18 mouse cellular contexts compared by ENCODE assay signal in the genomic region with DNA sequence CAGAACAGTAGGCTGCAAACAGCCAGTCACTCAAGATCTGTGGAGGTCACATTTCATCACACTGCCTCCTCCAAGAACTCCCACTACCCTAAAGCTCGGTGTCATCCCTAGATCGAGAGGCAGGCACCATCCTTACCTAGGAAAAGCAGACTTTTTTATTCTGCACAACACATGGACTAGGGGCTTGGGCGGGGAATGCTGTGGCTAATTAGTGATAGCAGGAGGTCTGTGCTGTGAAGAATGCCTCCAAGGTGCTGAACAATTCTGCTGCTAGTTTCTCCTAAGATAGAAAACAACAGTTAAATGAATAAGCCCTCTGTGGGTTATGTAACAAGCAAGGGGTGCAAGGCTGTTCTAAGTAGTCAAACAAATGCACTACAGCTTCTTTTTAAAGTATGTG.
DNase-seq lines count a peak whose midpoint lies in the region; ATAC-seq lines count a peak whose summit lies in the region.
"Had no signal": no experiment of that assay in that cellular context is flagged by ENCODE, and none has a peak within 500 bp of the region (broad histone marks: within the 10 kb centered on the region; RNA-seq: fewer than 3 reads in every experiment).

No protein-coding gene starts in this region.

- no peaks in the 10 kb centered on the region for H3K9me3 ChIP-seq in hindbrain, embryonic 13.5 days
- no peaks in the 10 kb centered on the region for H3K9me3 ChIP-seq in hindbrain, embryonic 11.5 days (ENCODE audit: control insufficient read depth, low read length)
- no peaks in the 10 kb centered on the region for H3K9me3 ChIP-seq in midbrain, embryonic 13.5 days
- no peaks in the 10 kb centered on the region for H3K9me3 ChIP-seq in midbrain, embryonic 16.5 days (replicated peaks; ENCODE audit: control insufficient read depth, low read length, poor library complexity, severe bottlenecking)
- H3K9me3 ChIP-seq in forebrain, embryonic 11.5 days (ENCODE audit: control insufficient read depth, low read length) = no peaks in the 10 kb centered on the region
- no peaks in the 10 kb centered on the region for H3K9me3 ChIP-seq in midbrain, embryonic 14.5 days (ENCODE audit: control insufficient read depth, low read length)
- H3K9me3 ChIP-seq: embryonic facial prominence, embryonic 13.5 days; heart, embryonic 13.5 days had no signal

- 16% methylated on average over 3 of the region's 3 CpGs for WGBS in hindbrain, embryonic 13.5 days
- whole genome bisulfite sequencing in hindbrain, embryonic 11.5 days = 12% methylated on average over 3 of the region's 3 CpGs
- 12% methylated on average over 3 of the region's 3 CpGs for WGBS in midbrain, embryonic 13.5 days
- WGBS in midbrain, embryonic 16.5 days = 16% methylated on average over 3 of the region's 3 CpGs
- WGBS in forebrain, embryonic 11.5 days = 14% methylated on average over 3 of the region's 3 CpGs
- 17% methylated on average over 3 of the region's 3 CpGs for WGBS in midbrain, embryonic 14.5 days

- ATAC-seq in hindbrain, embryonic 13.5 days (ENCODE audit: low FRiP score) = 0 out of 2 replicates have a peak, but pooled peaks have one; percentile 8
- ATAC-seq in hindbrain, embryonic 11.5 days (ENCODE audit: low FRiP score) = no peak
- no peak for ATAC-seq in midbrain, embryonic 13.5 days
- ATAC-seq in midbrain, embryonic 16.5 days = no peak
- ATAC-seq in forebrain, embryonic 11.5 days (replicated peaks; ENCODE audit: low FRiP score) = peak; percentile 44; the same call in 1 of the 2 replicates
- ATAC-seq in midbrain, embryonic 14.5 days (ENCODE audit: low FRiP score, low TSS enrichment) = no peak
- ATAC-seq: intestine, postnatal 0 days; liver, postnatal 0 days; Patski had no signal

- DNase-seq in hindbrain, embryonic 11.5 days (ENCODE audit: low spot score) = no peak
- DNase-seq in forebrain, embryonic 11.5 days (ENCODE audit: low spot score) = no peak
- no peak for DNase-seq in midbrain, embryonic 14.5 days
- DNase-seq in thymus, postnatal 36 days = no peak
- DNase-seq in thymus, postnatal 0 days (ENCODE audit: low spot score) = no peak
- DNase-seq: adrenal gland, postnatal 36 days; gastrocnemius, adult 2 months; heart, adult 11 months; heart, postnatal 4 days; liver; liver, postnatal 0 days had no signal

- H3K4me2 ChIP-seq in hindbrain, embryonic 13.5 days = no peak overlapping the region
- H3K4me2 ChIP-seq in hindbrain, embryonic 11.5 days (replicated peaks; ENCODE audit: low read depth, low read length) = no peak overlapping the region
- no peak overlapping the region for H3K4me2 ChIP-seq in midbrain, embryonic 13.5 days (replicated peaks)
- H3K4me2 ChIP-seq in midbrain, embryonic 16.5 days (ENCODE audit: low read length) = no peak overlapping the region
- no peak overlapping the region for H3K4me2 ChIP-seq in forebrain, embryonic 11.5 days (ENCODE audit: low read depth, low read length, severe bottlenecking)
- no peak overlapping the region for H3K4me2 ChIP-seq in midbrain, embryonic 14.5 days (ENCODE audit: low read length)
- H3K4me2 ChIP-seq: embryonic facial prominence, embryonic 13.5 days; heart, embryonic 13.5 days had no signal

- no peaks in the 10 kb centered on the region for H3K36me3 ChIP-seq in hindbrain, embryonic 13.5 days
- no peaks in the 10 kb centered on the region for H3K36me3 ChIP-seq in hindbrain, embryonic 11.5 days (ENCODE audit: control insufficient read depth, insufficient read depth, low read length)
- H3K36me3 ChIP-seq in midbrain, embryonic 13.5 days = no peaks in the 10 kb centered on the region
- H3K36me3 ChIP-seq in midbrain, embryonic 16.5 days (ENCODE audit: control insufficient read depth, insufficient read depth, low read length) = no peaks in the 10 kb centered on the region
- H3K36me3 ChIP-seq in forebrain, embryonic 11.5 days (ENCODE audit: control insufficient read depth, insufficient read depth, low read length) = no peaks in the 10 kb centered on the region
- no peaks in the 10 kb centered on the region for H3K36me3 ChIP-seq in midbrain, embryonic 14.5 days (ENCODE audit: control insufficient read depth, insufficient read depth, low read length)
- H3K36me3 ChIP-seq: embryonic facial prominence, embryonic 13.5 days; heart, embryonic 13.5 days had no signal

- H3K4me1 ChIP-seq in hindbrain, embryonic 13.5 days (replicated peaks) = peaks cover 40% of the 10 kb centered on the region
- peaks cover 10% of the 10 kb centered on the region; the same call in 1 of the 2 replicates for H3K4me1 ChIP-seq in hindbrain, embryonic 11.5 days (replicated peaks; ENCODE audit: control insufficient read depth, insufficient read depth, low read length)
- H3K4me1 ChIP-seq in midbrain, embryonic 13.5 days (replicated peaks) = peaks cover 25% of the 10 kb centered on the region
- peaks cover 9% of the 10 kb centered on the region for H3K4me1 ChIP-seq in midbrain, embryonic 16.5 days (ENCODE audit: control insufficient read depth, insufficient read depth, low read length)
- peaks cover 7% of the 10 kb centered on the region for H3K4me1 ChIP-seq in forebrain, embryonic 11.5 days (replicated peaks; ENCODE audit: control insufficient read depth, insufficient read depth, low read length)
- H3K4me1 ChIP-seq in midbrain, embryonic 14.5 days (ENCODE audit: control insufficient read depth, insufficient read depth, low read length) = peaks cover 19% of the 10 kb centered on the region

- no peak overlapping the region for H3K4me3 ChIP-seq in hindbrain, embryonic 13.5 days
- H3K4me3 ChIP-seq in hindbrain, embryonic 11.5 days (ENCODE audit: low read depth, low read length) = no peak overlapping the region
- no peak overlapping the region for H3K4me3 ChIP-seq in midbrain, embryonic 13.5 days (replicated peaks)
- no peak overlapping the region for H3K4me3 ChIP-seq in midbrain, embryonic 16.5 days (ENCODE audit: low read depth, low read length)
- no peak overlapping the region for H3K4me3 ChIP-seq in forebrain, embryonic 11.5 days (ENCODE audit: low read depth, low read length)
- no peak overlapping the region for H3K4me3 ChIP-seq in midbrain, embryonic 14.5 days (replicated peaks; ENCODE audit: low read depth, low read length)
- H3K4me3 ChIP-seq: embryonic facial prominence, embryonic 13.5 days; gastrocnemius, adult 2 months; heart, embryonic 13.5 days had no signal

- no peak overlapping the region for H3K9ac ChIP-seq in hindbrain, embryonic 13.5 days
- H3K9ac ChIP-seq in hindbrain, embryonic 11.5 days (ENCODE audit: low read depth, low read length) = no peak overlapping the region
- H3K9ac ChIP-seq in midbrain, embryonic 13.5 days (replicated peaks) = no peak overlapping the region
- H3K9ac ChIP-seq in midbrain, embryonic 16.5 days (ENCODE audit: low read depth, low read length) = no peak overlapping the region
- no peak overlapping the region for H3K9ac ChIP-seq in forebrain, embryonic 11.5 days (ENCODE audit: low read length)
- H3K9ac ChIP-seq in midbrain, embryonic 14.5 days (replicated peaks; ENCODE audit: low read length) = no peak overlapping the region
- H3K9ac ChIP-seq: embryonic facial prominence, embryonic 13.5 days; heart, embryonic 13.5 days; liver, postnatal 0 days had no signal

- peaks cover 7% of the 10 kb centered on the region for H3K27me3 ChIP-seq in hindbrain, embryonic 13.5 days
- H3K27me3 ChIP-seq in hindbrain, embryonic 11.5 days (ENCODE audit: control insufficient read depth, insufficient read depth, low read length) = no peaks in the 10 kb centered on the region
- H3K27me3 ChIP-seq in midbrain, embryonic 13.5 days = peaks cover 2% of the 10 kb centered on the region; the same call in 1 of the 2 replicates
- no peaks in the 10 kb centered on the region for H3K27me3 ChIP-seq in midbrain, embryonic 16.5 days (ENCODE audit: control insufficient read depth, insufficient read depth, low read depth, low read length)
- H3K27me3 ChIP-seq in forebrain, embryonic 11.5 days (ENCODE audit: control insufficient read depth, insufficient read depth, low read length) = no peaks in the 10 kb centered on the region; the same call in 1 of the 2 replicates
- no peaks in the 10 kb centered on the region for H3K27me3 ChIP-seq in midbrain, embryonic 14.5 days (ENCODE audit: control insufficient read depth, insufficient read depth, low read length)
- H3K27me3 ChIP-seq: embryonic facial prominence, embryonic 13.5 days; heart, embryonic 13.5 days; Patski had no signal

- H3K27ac ChIP-seq in hindbrain, embryonic 13.5 days = peak overlapping the region; percentile 79
- no peak overlapping the region for H3K27ac ChIP-seq in hindbrain, embryonic 11.5 days (ENCODE audit: low read depth, low read length)
- H3K27ac ChIP-seq in midbrain, embryonic 13.5 days = peak overlapping the region; percentile 27
- no peak overlapping the region for H3K27ac ChIP-seq in midbrain, embryonic 16.5 days (ENCODE audit: low read length)
- H3K27ac ChIP-seq in forebrain, embryonic 11.5 days (ENCODE audit: low read depth, low read length) = no peak overlapping the region
- 0 out of 2 replicates have a peak overlapping the region, but pooled peaks have one; percentile 9 for H3K27ac ChIP-seq in midbrain, embryonic 14.5 days (replicated peaks; ENCODE audit: low read depth, low read length)
- H3K27ac ChIP-seq: embryonic facial prominence, embryonic 13.5 days; gastrocnemius, adult 2 months; heart, embryonic 13.5 days had no signal

Comparison
In these comparisons a context has a peak if more than half of its experiments do, and no peak if none do; other contexts are left out.
1. ATAC-seq: peak in hindbrain, embryonic 13.5 days (single experiment) and forebrain, embryonic 11.5 days (single experiment); none in hindbrain, embryonic 11.5 days (single experiment), midbrain, embryonic 13.5 days (single experiment), midbrain, embryonic 16.5 days (single experiment) and midbrain, embryonic 14.5 days (single experiment).
2. H3K27ac ChIP-seq: peak in hindbrain, embryonic 13.5 days (single experiment), midbrain, embryonic 13.5 days (single experiment) and midbrain, embryonic 14.5 days (single experiment); none in hindbrain, embryonic 11.5 days (single experiment), midbrain, embryonic 16.5 days (single experiment) and forebrain, embryonic 11.5 days (single experiment).